Mouse (Mus musculus): ENCODE measurements around the gene Olfr575.

- no peak for TF ChIP-seq EP300 (IDR thresholded peaks at IDR 0.05)
- TF ChIP-seq CTCF (IDR thresholded peaks at IDR 0.05): no peak
Observed at GRCm38 (mm10) chr7:102950732-102951131, 7.8 kb downstream of the Olfr575 start.
